Mouse (Mus musculus) lung, embryonic 16.5 days (tissue): ENCODE data around the gene Usp39. TPM values are rescaled to one million over a fixed set of nuclear protein-coding genes. Genes with fewer than 3 reads are reported as not detected.

Experiments used
- ATAC-seq: fragments of 200-750 bp; cut with Nextera tagmentation; 2 replicates; pipeline ENCODE4 v1.8.0; 2017; ENCODE audit warnings: low read depth, mild to moderate bottlenecking, moderate library complexity
- H3K27ac ChIP-seq: fragments of 300-500 bp; sonication (generic); 2 replicates; pipeline ENCODE4 v1.5.1; 2014; ENCODE audit warnings: mild to moderate bottlenecking, control low read depth, low read length
- H3K27me3 ChIP-seq: fragments of 300-500 bp; sonication (generic); 2 replicates; pipeline ENCODE4 v1.6.1; 2014; ENCODE audit warnings: low read depth, low read length, mixed read lengths; ENCODE audit not compliant: control insufficient read depth, insufficient read depth
- H3K36me3 ChIP-seq: fragments of 300-500 bp; sonication (generic); 2 replicates; pipeline ENCODE4 v1.6.1; 2014; ENCODE audit warnings: low read length; ENCODE audit not compliant: control insufficient read depth, insufficient read depth
- H3K4me1 ChIP-seq: fragments of 300-500 bp; sonication (generic); replicated peaks from 2 replicates; pipeline ENCODE4 v1.6.1; 2014; ENCODE audit warnings: low read length, mixed read lengths; ENCODE audit not compliant: control insufficient read depth, insufficient read depth
- H3K4me2 ChIP-seq: fragments of 300-500 bp; sonication (generic); 2 replicates; pipeline ENCODE4 v1.6.1; 2014; ENCODE audit warnings: low read depth, low read length, control low read depth
- H3K4me3 ChIP-seq: fragments of 300-500 bp; sonication (generic); 2 replicates; pipeline ENCODE4 v1.5.1; 2014; ENCODE audit warnings: mild to moderate bottlenecking, low read length, control low read depth
- H3K9ac ChIP-seq: fragments of 300-500 bp; sonication (generic); 2 replicates; pipeline ENCODE4 v1.6.1; 2014; ENCODE audit warnings: low read length, control low read depth
- H3K9me3 ChIP-seq: fragments of 300-500 bp; sonication (generic); 2 replicates; pipeline ENCODE4 v1.6.1; 2016; ENCODE audit warnings: low read length; ENCODE audit not compliant: control insufficient read depth
- WGBS: fragments of 180-500 bp; shearing (Covaris S2); extraction: QIAGEN DNeasy Blood & Tissue Kit; methylation state at CpG from one replicate; pipeline ENCODE4 v1.1.7; 2014; 5-methylcytosine and 5-hydroxymethylcytosine counted together
- polyA plus RNA-seq: library from polyadenylated mRNA; unstranded; fragments of >200 nt; fragmentation: Nextera tagmentation; extraction: Ambion mirVana; gene quantifications from 2 replicates; pipeline ENCODE4 v1.2.1, GENCODE M21; 2015

Gene Usp39
- polyA plus RNA-seq = 36.7 and 39.2 TPM in 2 replicates

- H3K4me2 ChIP-seq = peak within 1 kb of the TSS; percentile 86
- H3K27ac ChIP-seq = peak within 1 kb of the TSS; percentile 1; the same call in 1 of the 2 replicates
- ATAC-seq = peak; percentile 80
These were observed at the start of gene Usp39 for GRCm38 (mm10) chr6:72345074-72345567. TSS of gene Usp39 (minus strand) at chr6:72345184.

GRCm38 (mm10) chr6:72392341-72392740 lies 47.4 kb upstream of the Usp39 start:
- WGBS = 93% methylated on average over 5 of the region's 5 CpGs
- H3K4me1 ChIP-seq = peaks cover 24% of the 10 kb centered on the region
- H3K36me3 ChIP-seq = peaks cover 2% of the 10 kb centered on the region; the same call in 1 of the 2 replicates
- no peak for ATAC-seq
- H3K27me3 ChIP-seq = no peaks in the 10 kb centered on the region
- H3K9me3 ChIP-seq = no peaks in the 10 kb centered on the region
- H3K9ac ChIP-seq = no peak overlapping the region
- no peak overlapping the region for H3K4me2 ChIP-seq
- no peak overlapping the region for H3K27ac ChIP-seq
- no peak overlapping the region for H3K4me3 ChIP-seq

More at GRCm38 (mm10) chr6:72345074-72345567, at the start of gene Usp39:
- H3K4me3 ChIP-seq = peak within 1 kb of the TSS; percentile 59
- H3K27me3 ChIP-seq = no peaks in the 10 kb centered on the region
- peaks cover 6% of the 10 kb centered on the region; the same call in 1 of the 2 replicates for H3K36me3 ChIP-seq
- peaks cover 26% of the 10 kb centered on the region for H3K4me1 ChIP-seq
- no peaks in the 10 kb centered on the region for H3K9me3 ChIP-seq
- peak within 1 kb of the TSS; percentile 67 for H3K9ac ChIP-seq
- WGBS = under 1% methylated on average over 30 of the region's 30 CpGs

DNA sequence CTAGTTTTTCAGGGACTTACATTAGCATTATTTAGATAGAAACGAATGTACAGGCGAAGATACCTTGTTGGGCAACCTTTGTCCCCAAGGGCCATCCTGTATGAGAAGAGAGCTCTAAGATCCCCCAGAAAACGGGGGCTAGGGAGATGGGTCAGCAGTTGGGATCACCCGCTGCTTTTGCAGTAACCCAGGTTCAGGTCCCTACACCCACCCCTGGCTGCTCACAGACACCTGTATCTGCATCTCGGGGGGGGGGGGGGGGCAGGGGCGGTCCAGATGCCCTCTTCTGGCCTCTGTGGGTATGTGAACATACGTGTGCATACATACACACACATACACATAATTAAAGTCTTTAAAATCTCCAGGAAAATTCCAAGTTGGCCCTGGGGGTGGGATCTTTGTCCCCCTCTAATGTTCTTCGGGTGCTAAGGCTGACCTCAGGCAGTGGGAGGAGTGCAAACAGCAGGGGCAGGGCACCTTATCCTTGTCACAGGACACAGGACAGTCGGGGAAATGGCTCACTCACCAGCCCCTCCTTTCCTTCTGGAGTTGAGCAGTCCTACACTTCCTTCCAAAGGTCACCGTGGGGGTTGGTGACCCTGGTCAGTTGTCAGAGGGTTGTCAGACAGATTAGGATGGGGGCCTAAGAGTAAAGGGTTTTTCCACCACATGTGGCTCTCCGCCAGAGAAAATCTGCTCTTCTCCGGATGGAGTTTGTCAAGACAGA lies 46.0 kb upstream of the Usp39 start:
- Histone ChIP-seq H3K9ac (peak overlapping the region; percentile 85; the same call in 1 of the 2 replicates), H3K27ac (peak overlapping the region; percentile 98), H3K36me3 (peaks cover 2% of the 10 kb centered on the region; the same call in 1 of the 2 replicates), H3K9me3 (no peaks in the 10 kb centered on the region), H3K27me3 (no peaks in the 10 kb centered on the region), H3K4me3 (peak overlapping the region; percentile 65), H3K4me2 (peak overlapping the region; percentile 77), H3K4me1 (peaks cover 24% of the 10 kb centered on the region)
- 14% methylated on average over 12 of the region's 12 CpGs for WGBS
- ATAC-seq = peak; percentile 65

- Histone ChIP-seq H3K4me1 (peaks cover 24% of the 10 kb centered on the region), H3K4me3 (peak within 1 kb of the TSS; percentile 65), H3K9ac (peak within 1 kb of the TSS; percentile 85), H3K4me2 (peak within 1 kb of the TSS; percentile 77), H3K27ac (peak within 1 kb of the TSS; percentile 98), H3K27me3 (no peaks in the 10 kb centered on the region), H3K36me3 (peaks cover 6% of the 10 kb centered on the region), H3K9me3 (no peaks in the 10 kb centered on the region)
- ATAC-seq = peak; percentile 82
- WGBS = under 1% methylated on average over 33 of the region's 33 CpGs
These were observed 45.2 kb upstream of the Usp39 start, which contains the start of gene Vamp8 for GRCm38 (mm10) chr6:72389941-72390771. TSS of gene Vamp8 (minus strand) at chr6:72390703.

DNA sequence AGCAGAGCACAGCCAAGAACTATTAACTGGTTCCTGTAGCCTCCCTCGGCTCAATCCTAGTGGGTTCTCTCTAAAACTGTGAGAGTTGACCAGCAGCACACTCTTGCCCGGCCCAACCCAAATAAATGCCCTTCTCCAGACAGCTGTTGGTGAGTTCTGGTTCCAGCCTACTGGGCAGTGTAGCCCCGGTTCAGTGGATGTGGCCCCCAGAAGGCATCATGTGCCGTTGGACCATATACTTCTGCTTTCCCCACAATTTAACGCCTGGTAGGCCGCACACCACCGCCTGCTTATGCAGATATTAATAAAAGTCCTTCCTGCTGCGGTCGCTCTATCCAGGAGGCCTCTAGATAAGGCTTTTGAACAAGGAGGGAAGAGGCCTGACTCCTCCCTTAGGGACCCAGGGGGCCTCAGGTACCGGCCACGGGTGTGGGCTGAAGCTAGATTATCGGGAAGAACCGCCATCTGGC lies 44.5 kb upstream of the Usp39 start:
- peak overlapping the region; percentile 65 for H3K4me3 ChIP-seq
- H3K27me3 ChIP-seq = no peaks in the 10 kb centered on the region
- peak overlapping the region; percentile 77 for H3K4me2 ChIP-seq
- H3K9me3 ChIP-seq = no peaks in the 10 kb centered on the region
- H3K9ac ChIP-seq = peak overlapping the region; percentile 85
- 8% methylated on average over 13 of the region's 13 CpGs for WGBS
- peak overlapping the region; percentile 98 for H3K27ac ChIP-seq
- peaks cover 10% of the 10 kb centered on the region for H3K36me3 ChIP-seq
- ATAC-seq = peak; percentile 40
- peaks cover 24% of the 10 kb centered on the region for H3K4me1 ChIP-seq

GRCm38 (mm10) chr6:72388791-72389329 lies 43.9 kb upstream of the Usp39 start:
- H3K4me2 ChIP-seq = peak overlapping the region; percentile 77
- H3K4me1 ChIP-seq = peaks cover 24% of the 10 kb centered on the region
- peak overlapping the region; percentile 98 for H3K27ac ChIP-seq
- no peaks in the 10 kb centered on the region for H3K9me3 ChIP-seq
- H3K9ac ChIP-seq = peak overlapping the region; percentile 85
- peaks cover 10% of the 10 kb centered on the region for H3K36me3 ChIP-seq
- H3K4me3 ChIP-seq = peak overlapping the region; percentile 65
- no peak for ATAC-seq
- 65% methylated on average over 6 of the region's 6 CpGs for WGBS
- no peaks in the 10 kb centered on the region for H3K27me3 ChIP-seq

DNA sequence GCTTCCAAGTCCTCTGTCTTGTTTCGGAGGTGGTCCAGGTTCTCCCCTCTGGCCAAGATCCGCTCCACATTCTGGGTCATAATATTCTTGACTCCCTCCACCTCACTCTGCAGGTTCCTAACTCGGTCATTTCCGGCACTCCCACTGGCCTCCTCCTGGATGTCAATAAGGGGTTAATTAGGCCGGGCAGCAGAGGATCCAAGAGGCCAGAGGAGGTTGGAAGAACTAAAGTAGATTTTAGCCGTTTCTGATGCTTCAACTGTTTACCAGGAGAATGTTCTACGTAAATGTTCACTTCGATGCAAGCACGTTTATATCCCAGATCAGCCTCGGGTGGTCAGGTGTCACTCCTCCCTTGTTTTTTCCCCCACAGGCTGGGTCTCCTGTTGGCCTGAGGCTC lies 43.3 kb upstream of the Usp39 start:
- H3K9ac ChIP-seq = no peak overlapping the region
- peak overlapping the region; percentile 77; the same call in 1 of the 2 replicates for H3K4me2 ChIP-seq
- H3K4me3 ChIP-seq = no peak overlapping the region
- no peaks in the 10 kb centered on the region for H3K27me3 ChIP-seq
- WGBS = 61% methylated on average over 10 of the region's 10 CpGs
- peaks cover 24% of the 10 kb centered on the region for H3K4me1 ChIP-seq
- no peak overlapping the region for H3K27ac ChIP-seq
- peaks cover 10% of the 10 kb centered on the region for H3K36me3 ChIP-seq
- no peaks in the 10 kb centered on the region for H3K9me3 ChIP-seq
- no peak for ATAC-seq

DNA sequence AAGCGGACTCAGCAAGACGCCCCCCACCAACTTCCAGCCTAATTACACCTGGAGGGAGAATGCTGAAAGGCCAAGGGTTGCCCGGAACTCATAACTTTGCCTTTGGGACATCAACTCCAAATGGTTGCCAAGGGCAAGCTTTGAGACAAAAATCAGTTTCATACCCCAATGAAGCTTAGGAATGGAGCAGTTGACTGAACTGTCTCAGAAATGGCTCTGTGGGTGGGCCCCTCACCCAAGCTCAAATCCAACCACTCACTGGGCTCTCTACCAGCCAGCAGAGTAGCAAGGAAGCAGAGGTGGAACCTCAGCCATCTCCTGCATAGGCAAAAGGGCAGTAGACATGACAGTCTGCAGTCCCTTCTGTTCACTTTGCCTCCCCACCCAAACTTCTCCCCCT lies 42.8 kb upstream of the Usp39 start:
- H3K4me3 ChIP-seq = no peak overlapping the region
- H3K27me3 ChIP-seq = no peaks in the 10 kb centered on the region
- no peak overlapping the region for H3K4me2 ChIP-seq
- H3K27ac ChIP-seq = no peak overlapping the region
- peaks cover 24% of the 10 kb centered on the region for H3K4me1 ChIP-seq
- H3K9ac ChIP-seq = no peak overlapping the region
- H3K9me3 ChIP-seq = no peaks in the 10 kb centered on the region
- peaks cover 10% of the 10 kb centered on the region for H3K36me3 ChIP-seq
- ATAC-seq = no peak
- WGBS = 87% methylated on average over 3 of the region's 3 CpGs
